Mouse (Mus musculus): ENCODE data around the gene Phf11b. TPM values are rescaled to one million over a fixed set of nuclear protein-coding genes. Genes with fewer than 3 reads are reported as not detected.

The Phf11b gene
- 83.3 TPM for polyA plus RNA-seq (2017; shearing (Covaris generic))

GRCm38 (mm10) chr14:59341189-59341588, at the start of gene Phf11b:
TSS of gene Phf11b (minus strand) at chr14:59341351.

GRCm38 (mm10) chr14:59365244-59365644, 24.1 kb upstream of the Phf11b start, which contains the start of gene Phf11d:
TSS of gene Phf11d (minus strand) at chr14:59365470.

GRCm38 (mm10) chr14:59297391-59297790, 43.8 kb downstream of the Phf11b start, which contains the start of gene Phf11a:
TSS of gene Phf11a (minus strand) at chr14:59297522.

Other genes with a start within 250 kb of the Phf11b start
- gene 1700129C05Rik, start 198.5 kb downstream of the Phf11b start, polyA plus RNA-seq (2017; shearing (Covaris generic)), result not detected
- not detected for gene Gm5142, start 162.6 kb downstream of the Phf11b start, polyA plus RNA-seq (2017; shearing (Covaris generic))
- gene Rcbtb1, start 140.1 kb downstream of the Phf11b start, polyA plus RNA-seq (2017; shearing (Covaris generic)), result 53.3 TPM
- gene Gm6904, start 81.1 kb downstream of the Phf11b start, polyA plus RNA-seq (2017; shearing (Covaris generic)), result 3.1 TPM
- 13.5 TPM for gene Phf11a, start 43.8 kb downstream of the Phf11b start, polyA plus RNA-seq (2017; shearing (Covaris generic))
- 7.1 TPM for gene Phf11d, start 24.1 kb upstream of the Phf11b start, polyA plus RNA-seq (2017; shearing (Covaris generic))
- 6.3 TPM for gene Phf11c, start 54.0 kb upstream of the Phf11b start, polyA plus RNA-seq (2017; shearing (Covaris generic))
- gene Setdb2, start 99.5 kb upstream of the Phf11b start, polyA plus RNA-seq (2017; shearing (Covaris generic)), result 23.3 TPM
- 53.2 TPM for gene Cab39l, start 99.6 kb upstream of the Phf11b start, polyA plus RNA-seq (2017; shearing (Covaris generic))

Data from effector memory CD4-positive, alpha-beta T cell, adult 5 months (primary cell).